Mouse (Mus musculus) midbrain, embryonic 16.5 days (tissue): Measurements from ENCODE around the gene Paqr4. TPM values are rescaled to one million over a fixed set of nuclear protein-coding genes. Genes with fewer than 3 reads are reported as not detected.
A peak's percentile ranks its signal among the peaks of the same experiment; 100 is the strongest.

Source experiments
- ATAC-seq: fragments of 200-750 bp; cut with Nextera tagmentation; 2 replicates; pipeline ENCODE4 v1.8.0; 2017; ENCODE audit warnings: moderate TSS enrichment
- H3K27ac ChIP-seq: fragments of 300-500 bp; sonication (generic); 2 replicates; pipeline ENCODE4 v1.5.1; 2014; ENCODE audit warnings: mild to moderate bottlenecking, low read length, mixed read lengths
- H3K27me3 ChIP-seq: fragments of 300-500 bp; sonication (generic); 2 replicates; pipeline ENCODE4 v1.6.1; 2014; ENCODE audit warnings: low read depth, low read length, mixed read lengths; ENCODE audit not compliant: control insufficient read depth, insufficient read depth
- H3K36me3 ChIP-seq: fragments of 300-500 bp; sonication (generic); 2 replicates; pipeline ENCODE4 v1.6.1; 2014; ENCODE audit warnings: mild to moderate bottlenecking, low read length, moderate library complexity, mixed read lengths; ENCODE audit not compliant: control insufficient read depth, insufficient read depth
- H3K4me1 ChIP-seq: fragments of 300-500 bp; sonication (generic); 2 replicates; pipeline ENCODE4 v1.6.1; 2014; ENCODE audit warnings: mild to moderate bottlenecking, low read length, mixed read lengths; ENCODE audit not compliant: control insufficient read depth, insufficient read depth
- H3K4me2 ChIP-seq: fragments of 300-500 bp; sonication (generic); 2 replicates; pipeline ENCODE4 v1.6.1; 2014; ENCODE audit warnings: mild to moderate bottlenecking, low read length, mixed read lengths
- H3K4me3 ChIP-seq: fragments of 300-500 bp; sonication (generic); 2 replicates; pipeline ENCODE4 v1.5.1; 2014; ENCODE audit warnings: low read depth, mild to moderate bottlenecking, low read length, moderate library complexity, mixed read lengths
- H3K9ac ChIP-seq: fragments of 300-500 bp; sonication (generic); 2 replicates; pipeline ENCODE4 v1.6.1; 2014; ENCODE audit warnings: low read depth, low read length, mixed read lengths
- H3K9me3 ChIP-seq: fragments of 300-500 bp; sonication (generic); replicated peaks from 2 replicates; pipeline ENCODE4 v1.6.1; 2014; ENCODE audit warnings: mild to moderate bottlenecking, low read length, mixed read lengths; ENCODE audit not compliant: control insufficient read depth, poor library complexity, severe bottlenecking
- WGBS: fragments of 180-500 bp; shearing (Covaris S2); extraction: QIAGEN DNeasy Blood & Tissue Kit; methylation state at CpG from one replicate; pipeline ENCODE4 v1.1.7; 2014; 5-methylcytosine and 5-hydroxymethylcytosine counted together
- polyA plus RNA-seq: library from polyadenylated mRNA; unstranded; fragments of >200 nt; fragmentation: Nextera tagmentation; extraction: Ambion mirVana; gene quantifications from 2 replicates; pipeline ENCODE4 v1.2.1, GENCODE M21; 2015

Gene Paqr4
- polyA plus RNA-seq, 1 experiment from 2014 or later = 75.7 TPM

- H3K9me3 ChIP-seq = no peaks in the 10 kb centered on the region
- ATAC-seq = peak; percentile 12; the same call in 1 of the 2 replicates
- peaks cover 45% of the 10 kb centered on the region for H3K27me3 ChIP-seq
- peaks cover 19% of the 10 kb centered on the region for H3K4me1 ChIP-seq
- no peak within 1 kb of the TSS for H3K27ac ChIP-seq
- peak within 1 kb of the TSS; percentile 92 for H3K4me2 ChIP-seq
- peak within 1 kb of the TSS; percentile 73 for H3K9ac ChIP-seq
- WGBS = under 1% methylated on average over 38 of the region's 45 CpGs
- H3K4me3 ChIP-seq = peak within 1 kb of the TSS; percentile 50
- H3K36me3 ChIP-seq = no peaks in the 10 kb centered on the region
Observed at GRCm38 (mm10) chr17:23745301-23746251, 4.9 kb upstream of the Paqr4 start, which contains the start of gene Kremen2. Gene Kremen2, minus strand, starts transcription at chr17:23745833.

- no peak for ATAC-seq
- WGBS = 5% methylated on average over 14 of the region's 14 CpGs
- no peaks in the 10 kb centered on the region for H3K9me3 ChIP-seq
- H3K36me3 ChIP-seq = no peaks in the 10 kb centered on the region
- H3K27ac ChIP-seq = no peak overlapping the region
- H3K4me2 ChIP-seq = peak overlapping the region; percentile 92
- 0 out of 2 replicates have a peak overlapping the region, but pooled peaks have one; percentile 73 for H3K9ac ChIP-seq
- peaks cover 45% of the 10 kb centered on the region for H3K27me3 ChIP-seq
- peak overlapping the region; percentile 50; the same call in 1 of the 2 replicates for H3K4me3 ChIP-seq
- H3K4me1 ChIP-seq = peaks cover 22% of the 10 kb centered on the region
Observed at GRCm38 (mm10) chr17:23744651-23745050, 4.0 kb upstream of the Paqr4 start.

DNA sequence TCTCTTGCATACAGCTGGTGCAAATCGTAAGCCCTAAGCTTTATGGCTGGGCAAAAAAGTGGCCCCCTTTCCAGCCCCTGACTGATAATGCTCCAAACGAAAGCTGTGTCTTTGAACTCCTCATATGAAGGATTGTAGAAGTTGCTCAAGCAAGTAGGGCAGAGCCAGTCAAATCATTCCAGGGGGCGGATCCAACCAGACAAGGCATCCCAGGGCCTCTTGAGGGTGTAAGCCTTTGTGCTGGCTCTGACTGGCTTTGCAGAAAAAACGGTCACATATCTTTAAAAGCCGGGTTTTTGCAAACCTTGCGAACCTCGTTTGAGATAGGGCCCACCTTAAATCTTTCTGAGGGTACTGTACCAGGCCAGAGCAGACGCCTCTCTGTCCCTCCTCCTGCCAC lies 3.4 kb upstream of the Paqr4 start:
- peaks cover 45% of the 10 kb centered on the region for H3K27me3 ChIP-seq
- WGBS = 22% methylated on average over 8 of the region's 8 CpGs

DNA sequence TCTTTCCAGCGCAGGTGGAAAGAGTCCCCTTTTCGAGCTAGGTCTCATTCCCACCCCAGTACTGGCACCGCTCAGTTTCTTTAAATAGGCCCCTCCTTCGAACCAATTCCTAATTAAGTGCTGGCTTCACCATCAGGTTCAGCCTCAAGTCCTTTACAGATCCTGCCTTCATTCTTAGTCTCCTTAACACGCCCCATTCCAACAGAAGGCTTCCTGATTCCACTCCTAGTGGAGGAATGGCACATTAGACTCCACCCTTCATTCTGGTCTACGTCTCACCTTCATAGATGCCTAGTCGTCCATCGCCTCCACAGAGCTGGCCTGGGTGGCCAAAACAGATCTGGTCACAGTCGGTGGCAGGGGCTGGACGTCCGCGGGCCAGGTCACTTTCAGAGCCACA lies 2.3 kb upstream of the Paqr4 start:
- Histone ChIP-seq H3K27ac (no peak overlapping the region), H3K4me1 (peaks cover 35% of the 10 kb centered on the region), H3K9me3 (no peaks in the 10 kb centered on the region), H3K27me3 (peaks cover 45% of the 10 kb centered on the region), H3K4me3 (no peak overlapping the region), H3K9ac (no peak overlapping the region), H3K4me2 (no peak overlapping the region), H3K36me3 (no peaks in the 10 kb centered on the region)
- ATAC-seq = no peak
- WGBS = 65% methylated on average over 12 of the region's 12 CpGs

More for the DNA sequence above, 3.4 kb upstream of the Paqr4 start:
- ATAC-seq = no peak
- H3K27ac ChIP-seq = no peak overlapping the region
- no peak overlapping the region for H3K4me3 ChIP-seq
- H3K36me3 ChIP-seq = no peaks in the 10 kb centered on the region
- H3K4me1 ChIP-seq = peaks cover 23% of the 10 kb centered on the region
- H3K4me2 ChIP-seq = no peak overlapping the region
- no peak overlapping the region for H3K9ac ChIP-seq
- no peaks in the 10 kb centered on the region for H3K9me3 ChIP-seq

GRCm38 (mm10) chr17:23742210-23742793 lies 1.6 kb upstream of the Paqr4 start:
- Histone ChIP-seq H3K27ac (no peak overlapping the region), H3K9ac (peak overlapping the region; percentile 25; the same call in 1 of the 2 replicates), H3K4me2 (peak overlapping the region; percentile 52), H3K27me3 (peaks cover 45% of the 10 kb centered on the region), H3K36me3 (peaks cover 3% of the 10 kb centered on the region; the same call in 1 of the 2 replicates), H3K4me1 (peaks cover 38% of the 10 kb centered on the region), H3K9me3 (no peaks in the 10 kb centered on the region), H3K4me3 (peak overlapping the region; percentile 28)
- no peak for ATAC-seq
- 7% methylated on average over 44 of the region's 44 CpGs for WGBS

GRCm38 (mm10) chr17:23741359-23742209 lies 917 bp upstream of the Paqr4 start:
- 46% methylated on average over 38 of the region's 38 CpGs for WGBS
- peaks cover 3% of the 10 kb centered on the region; the same call in 1 of the 2 replicates for H3K36me3 ChIP-seq
- no peak overlapping the region for H3K27ac ChIP-seq
- peak overlapping the region; percentile 25; the same call in 1 of the 2 replicates for H3K9ac ChIP-seq
- H3K4me3 ChIP-seq = no peak overlapping the region; the same call in none of the 2 replicates
- H3K4me1 ChIP-seq = peaks cover 38% of the 10 kb centered on the region
- peak overlapping the region; percentile 52; the same call in 1 of the 2 replicates for H3K4me2 ChIP-seq
- ATAC-seq = no peak
- peaks cover 40% of the 10 kb centered on the region for H3K27me3 ChIP-seq
- H3K9me3 ChIP-seq = no peaks in the 10 kb centered on the region

DNA sequence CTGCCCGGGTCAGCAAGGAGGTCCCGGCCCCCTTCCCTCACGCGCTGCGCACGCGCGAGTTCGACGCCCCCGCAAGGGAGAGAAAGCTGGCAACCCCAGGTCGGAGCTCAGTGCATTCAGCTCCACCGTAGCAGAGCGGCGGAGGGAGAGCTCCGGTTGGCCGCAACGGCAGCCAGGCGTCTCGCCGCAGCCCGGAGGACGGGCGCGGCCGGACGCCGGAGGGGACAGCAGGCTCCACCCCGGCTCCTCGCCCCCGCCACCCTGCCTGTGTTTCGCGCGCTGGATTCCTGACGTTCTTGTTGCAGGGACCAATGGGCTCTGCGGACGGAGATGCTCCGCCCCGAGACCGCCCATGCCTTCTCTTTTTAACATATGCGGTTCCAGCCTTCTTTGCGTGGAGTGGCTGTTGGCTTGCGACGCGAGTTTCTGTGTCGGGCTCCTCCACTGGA lies 507 bp downstream of the Paqr4 start:
- H3K9ac ChIP-seq = peak overlapping the region; percentile 84
- peaks cover 29% of the 10 kb centered on the region for H3K4me1 ChIP-seq
- H3K27ac ChIP-seq = peak overlapping the region; percentile 80
- H3K9me3 ChIP-seq = no peaks in the 10 kb centered on the region
- ATAC-seq = peak; percentile 84
- peaks cover 9% of the 10 kb centered on the region; the same call in 1 of the 2 replicates for H3K36me3 ChIP-seq
- H3K27me3 ChIP-seq = peaks cover 40% of the 10 kb centered on the region
- WGBS = under 1% methylated on average over 33 of the region's 46 CpGs
- peak overlapping the region; percentile 76 for H3K4me3 ChIP-seq
- peak overlapping the region; percentile 91 for H3K4me2 ChIP-seq
